Mouse (Mus musculus) forebrain, postnatal 0 days (tissue): ENCODE measurements around the gene Cacng6. TPM values are rescaled to one million over a fixed set of nuclear protein-coding genes. Genes with fewer than 3 reads are reported as not detected.

ENCODE experiments used
- ATAC-seq: fragments of 200-750 bp; cut with Nextera tagmentation; 2 replicates; pipeline ENCODE4 v1.8.0; 2017; ENCODE audit warnings: mild to moderate bottlenecking, moderate library complexity
- DNase-seq: peaks from one replicate; pipeline ENCODE4 v3.0.0-alpha.2; 2015
- H3K27ac ChIP-seq: fragments of 300-500 bp; sonication (generic); 2 replicates; pipeline ENCODE4 v1.5.1; 2014; ENCODE audit warnings: low read depth, mild to moderate bottlenecking, antibody characterized with exemption, low read length, moderate library complexity, mixed read lengths
- H3K27me3 ChIP-seq: fragments of 300-500 bp; sonication (generic); 2 replicates; pipeline ENCODE4 v1.6.1; 2014; ENCODE audit warnings: mild to moderate bottlenecking, low read length, mixed read lengths; ENCODE audit not compliant: insufficient read depth
- H3K36me3 ChIP-seq: fragments of 300-500 bp; sonication (generic); 2 replicates; pipeline ENCODE4 v1.6.1; 2014; ENCODE audit warnings: mild to moderate bottlenecking, moderate library complexity; ENCODE audit not compliant: insufficient read depth
- H3K4me1 ChIP-seq: fragments of 300-500 bp; sonication (generic); 2 replicates; pipeline ENCODE4 v1.6.1; 2014; ENCODE audit warnings: antibody characterized with exemption; ENCODE audit not compliant: insufficient read depth
- H3K4me2 ChIP-seq: fragments of 300-500 bp; sonication (generic); 2 replicates; pipeline ENCODE4 v1.6.1; 2014; ENCODE audit warnings: low read depth, mild to moderate bottlenecking, moderate library complexity
- H3K4me3 ChIP-seq: fragments of 300-500 bp; sonication (generic); 2 replicates; pipeline ENCODE4 v1.5.1; 2014; ENCODE audit warnings: low read depth, low read length, mixed read lengths
- H3K9ac ChIP-seq: fragments of 300-500 bp; sonication (generic); 2 replicates; pipeline ENCODE4 v1.6.1; 2014; ENCODE audit warnings: mild to moderate bottlenecking
- H3K9me3 ChIP-seq: fragments of 300-500 bp; sonication (generic); 2 replicates; pipeline ENCODE4 v1.6.1; 2016; ENCODE audit warnings: low read length
- CTCF ChIP-seq: sonication (generic); IDR thresholded peaks from 2 replicates; pipeline ENCODE4 v1.5.1; 2016; ENCODE audit warnings: antibody characterized with exemption, control low read depth, low read depth
- WGBS: fragments of 180-500 bp; shearing (Covaris S2); extraction: QIAGEN DNeasy Blood & Tissue Kit; methylation state at CpG from one replicate; pipeline ENCODE4 v1.1.7; 2014; 5-methylcytosine and 5-hydroxymethylcytosine counted together
- polyA plus RNA-seq: library from polyadenylated mRNA; unstranded; fragments of >200 nt; fragmentation: Nextera tagmentation; extraction: Ambion mirVana; gene quantifications from 2 replicates; pipeline ENCODE4 v1.2.1, GENCODE M21; 2015
- total RNA-seq: library from RNA; depleted of rRNA; stranded (reverse); fragments of >200 nt; gene quantifications from 2 replicates; pipeline ENCODE4 v1.2.3, GENCODE M21; 2014

Cacng6 gene
- total and polyA plus RNA-seq, 2 experiments from 2014 or later: 0.35 to 0.38 TPM

DNA sequence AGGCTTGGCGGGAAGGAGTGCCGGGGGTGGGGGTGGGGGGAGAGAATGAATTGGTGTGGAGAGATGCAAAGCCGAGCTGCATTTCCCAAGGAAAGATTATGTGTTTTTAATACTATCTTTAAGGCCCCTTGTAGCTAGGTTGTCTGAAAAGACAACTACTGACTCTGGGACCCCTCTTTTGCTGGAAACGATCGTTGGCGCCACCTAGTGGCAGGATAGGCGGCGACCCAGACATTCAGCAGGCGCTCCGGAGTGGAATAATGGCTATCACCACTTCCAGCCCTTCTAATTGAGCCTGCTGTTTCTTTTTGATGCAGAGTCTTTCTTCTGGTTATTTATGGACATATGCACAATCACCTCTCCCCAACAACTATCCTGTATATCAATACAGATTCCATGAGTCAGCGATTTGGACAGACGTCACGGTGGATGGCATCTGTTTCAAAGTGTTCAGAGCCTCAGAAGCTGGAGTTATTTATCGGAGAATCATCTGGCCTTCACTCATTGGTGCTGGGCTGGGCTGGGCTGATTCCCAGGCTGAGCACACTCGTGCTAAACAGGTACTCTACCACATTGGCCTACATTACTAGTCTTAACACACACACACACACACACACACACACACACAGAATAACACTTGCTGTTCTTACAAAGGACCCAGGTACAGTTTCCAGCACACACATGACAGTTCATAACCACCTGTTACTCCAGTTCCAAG, 24.9 kb downstream of the Cacng6 start:
- peak; percentile 81 for DNase-seq
- WGBS: 16% methylated on average over 15 of the region's 15 CpGs
- Histone ChIP-seq H3K36me3 (no peaks in the 10 kb centered on the region), H3K4me1 (no peaks in the 10 kb centered on the region), H3K9ac (no peak overlapping the region), H3K27ac (no peak overlapping the region), H3K4me2 (no peak overlapping the region), H3K4me3 (no peak overlapping the region), H3K27me3 (no peaks in the 10 kb centered on the region), H3K9me3 (no peaks in the 10 kb centered on the region)
- TF ChIP-seq CTCF: peak; percentile 90
- ATAC-seq: peak; percentile 82

DNA sequence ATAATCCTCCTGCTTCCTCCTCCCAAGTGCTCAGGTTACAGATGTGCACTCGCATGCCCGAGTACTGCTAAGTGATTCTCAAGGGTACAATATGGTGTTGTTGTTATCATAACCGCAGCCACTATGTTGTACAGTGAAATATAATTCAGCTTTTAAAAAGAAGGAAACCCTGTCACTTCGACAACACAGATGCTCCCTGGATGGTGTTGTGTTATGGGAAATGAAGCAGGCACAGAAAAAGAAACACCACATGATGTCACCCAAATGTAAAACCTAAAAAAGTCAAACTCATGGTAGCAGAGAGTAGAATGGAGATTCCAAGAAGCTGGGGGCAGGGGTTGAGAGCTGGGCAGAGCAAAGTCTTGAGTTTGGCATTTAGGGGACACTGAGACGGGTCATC, 26.7 kb downstream of the Cacng6 start:
- peak; percentile 50 for ATAC-seq
- H3K4me3 ChIP-seq: no peak overlapping the region
- no peaks in the 10 kb centered on the region for H3K9me3 ChIP-seq
- no peak overlapping the region for H3K4me2 ChIP-seq
- no peaks in the 10 kb centered on the region for H3K27me3 ChIP-seq
- H3K4me1 ChIP-seq: no peaks in the 10 kb centered on the region
- H3K36me3 ChIP-seq: no peaks in the 10 kb centered on the region
- no peak for TF ChIP-seq CTCF
- no peak overlapping the region for H3K9ac ChIP-seq
- DNase-seq: no peak
- no peak overlapping the region for H3K27ac ChIP-seq
- WGBS: 71% methylated on average over 5 of the region's 5 CpGs

DNA sequence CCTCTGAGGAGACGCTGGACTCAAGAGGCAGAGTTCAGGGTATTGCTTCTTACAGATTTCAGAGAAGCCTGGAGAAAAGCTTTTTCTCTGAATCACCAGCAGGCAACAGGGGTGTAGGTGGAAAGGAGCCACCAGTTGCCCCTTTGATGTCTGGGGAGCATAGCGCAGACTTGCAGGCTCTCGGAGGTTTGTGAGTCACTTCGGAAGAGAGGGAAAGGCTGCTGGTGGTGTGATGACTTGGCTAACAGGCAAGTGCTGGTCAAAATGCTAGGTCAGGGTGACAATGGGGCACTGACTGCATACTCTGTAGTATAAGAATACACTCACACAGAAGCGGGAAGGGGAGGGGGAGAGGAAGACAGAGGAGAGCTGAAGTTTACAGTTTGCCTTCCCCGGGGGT, 27.2 kb downstream of the Cacng6 start:
- Histone ChIP-seq H3K4me2 (no peak overlapping the region), H3K4me3 (no peak overlapping the region), H3K27me3 (no peaks in the 10 kb centered on the region), H3K9ac (no peak overlapping the region), H3K9me3 (no peaks in the 10 kb centered on the region), H3K36me3 (no peaks in the 10 kb centered on the region), H3K4me1 (no peaks in the 10 kb centered on the region), H3K27ac (no peak overlapping the region)
- no peak for TF ChIP-seq CTCF
- 58% methylated on average over 6 of the region's 6 CpGs for WGBS
- ATAC-seq: no peak
- no peak for DNase-seq

DNA sequence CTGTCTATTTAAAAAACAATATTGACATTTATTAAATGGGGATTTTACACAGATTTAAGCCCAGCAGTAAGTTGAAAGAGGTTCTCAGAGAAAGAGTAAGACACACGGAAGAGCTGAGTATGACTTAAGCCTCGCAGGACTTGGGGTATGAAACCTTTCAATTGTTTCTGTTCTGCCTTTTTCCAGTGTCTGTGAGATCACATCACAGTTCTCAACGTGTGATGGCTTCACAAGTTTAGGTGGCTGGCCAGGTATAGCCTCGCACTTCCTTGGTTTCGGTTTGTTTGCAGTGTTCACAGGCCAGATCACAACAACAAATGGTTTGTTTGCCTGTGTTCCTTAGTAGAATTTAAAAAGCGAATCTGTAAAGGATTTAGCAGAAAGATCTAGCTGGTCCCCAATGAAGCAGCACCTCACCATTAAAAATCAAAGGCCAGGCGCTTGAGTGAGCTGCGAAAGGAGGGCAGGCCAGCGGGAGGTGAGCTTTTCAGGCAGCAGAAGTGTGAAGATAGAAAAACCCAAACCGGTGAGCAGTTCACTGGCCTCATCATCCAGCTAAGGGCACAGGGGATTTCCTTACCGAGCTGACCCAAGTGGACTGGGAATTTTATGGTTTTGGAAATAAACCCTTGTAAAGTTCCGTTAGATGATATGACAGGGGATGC, 29.0 kb downstream of the Cacng6 start:
- no peak for TF ChIP-seq CTCF
- no peak for DNase-seq
- no peak overlapping the region for H3K27ac ChIP-seq

GRCm38 (mm10) chr7:3453486-3454183, 29.6 kb downstream of the Cacng6 start:
- no peak for DNase-seq
- TF ChIP-seq CTCF: 0 out of 2 replicates have a peak, but pooled peaks have one; percentile 3

More for the DNA sequence above, 29.0 kb downstream of the Cacng6 start:
- no peak for ATAC-seq
- Histone ChIP-seq H3K4me2 (no peak overlapping the region), H3K36me3 (no peaks in the 10 kb centered on the region), H3K4me3 (no peak overlapping the region), H3K9ac (no peak overlapping the region), H3K4me1 (no peaks in the 10 kb centered on the region), H3K27me3 (no peaks in the 10 kb centered on the region), H3K9me3 (no peaks in the 10 kb centered on the region)
- WGBS: 59% methylated on average over 12 of the region's 12 CpGs

DNA sequence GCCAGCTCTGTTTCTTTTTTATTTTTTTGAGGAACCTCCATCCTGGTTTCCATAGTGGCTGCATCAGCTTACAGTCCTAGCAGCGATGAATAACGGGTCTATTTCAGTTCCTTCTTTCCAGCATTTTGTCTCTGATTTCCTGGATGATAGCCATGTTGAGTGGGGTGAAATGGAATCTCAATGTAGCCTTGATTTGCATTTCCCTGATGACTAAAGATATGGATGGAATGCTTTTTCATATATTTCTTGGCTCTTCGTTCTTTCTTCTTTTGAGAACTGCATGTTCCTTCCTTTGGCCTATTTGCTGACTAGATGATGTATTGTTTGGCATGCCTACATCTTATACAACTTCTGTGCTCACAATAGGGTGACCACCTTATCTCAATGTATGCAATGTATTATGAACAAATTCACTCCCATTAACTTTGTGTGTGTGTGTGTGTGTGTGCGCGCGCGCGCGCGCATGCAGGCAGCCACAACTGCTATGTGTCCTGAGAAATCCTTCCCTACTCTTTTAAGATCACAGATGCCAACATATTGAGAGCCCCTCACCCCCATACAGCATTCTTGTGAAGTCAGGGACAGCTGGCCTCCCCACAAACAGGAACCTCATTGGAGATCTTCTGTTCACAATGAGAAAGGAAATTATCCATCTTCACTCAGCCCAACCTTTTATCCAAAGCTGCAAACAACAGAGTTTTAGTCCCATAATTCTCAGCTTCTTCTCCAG, 33.3 kb downstream of the Cacng6 start:
- H3K36me3 ChIP-seq: no peaks in the 10 kb centered on the region
- H3K4me1 ChIP-seq: no peaks in the 10 kb centered on the region
- DNase-seq: no peak
- H3K4me2 ChIP-seq: no peak overlapping the region
- TF ChIP-seq CTCF: no peak
- H3K9me3 ChIP-seq: no peaks in the 10 kb centered on the region
- no peaks in the 10 kb centered on the region for H3K27me3 ChIP-seq
- no peak overlapping the region for H3K4me3 ChIP-seq
- no peak for ATAC-seq
- 91% methylated on average over 10 of the region's 10 CpGs for WGBS
- H3K27ac ChIP-seq: no peak overlapping the region
- no peak overlapping the region for H3K9ac ChIP-seq

More at GRCm38 (mm10) chr7:3453486-3454183, 29.6 kb downstream of the Cacng6 start:
- WGBS: 48% methylated on average over 11 of the region's 11 CpGs
- Histone ChIP-seq H3K4me3 (no peak overlapping the region), H3K27ac (no peak overlapping the region), H3K9ac (no peak overlapping the region), H3K4me1 (no peaks in the 10 kb centered on the region), H3K4me2 (no peak overlapping the region), H3K36me3 (no peaks in the 10 kb centered on the region), H3K9me3 (no peaks in the 10 kb centered on the region), H3K27me3 (no peaks in the 10 kb centered on the region)
- ATAC-seq: no peak
